Mouse (Mus musculus): ENCODE results near the gene Upk3bl. TPM values are rescaled to one million over a fixed set of nuclear protein-coding genes. Genes with fewer than 3 reads are reported as not detected.
"Not testable (repeated sequence)": the region's sequence is repeated elsewhere in the genome, so short reads cannot be mapped to it uniquely, and the experiment has no call there.

Upk3bl gene
- total RNA-seq, 2 experiments from 2014 or later: not detected

- intact Hi-C loops (cut with DNase I): no loop called here
- H3K4me3 ChIP-seq: no peak overlapping the region
- DNase-seq (ENCODE audit: extremely low spot score in 1 of 2, low spot score in 2 of 2): no peak
- no peak for TF ChIP-seq CTCF (IDR thresholded peaks at IDR 0.05)
- H3K27ac ChIP-seq: no peak overlapping the region
These were observed 4.4 kb upstream of the Upk3bl start for GRCm38 (mm10) chr5:136049926-136050325.

GRCm38 (mm10) chr5:136051231-136052085 lies 2.8 kb upstream of the Upk3bl start:
- no peak for DNase-seq (ENCODE audit: extremely low spot score in 1 of 2, low spot score in 2 of 2)
- intact Hi-C loops (cut with DNase I): no loop called here
- TF ChIP-seq CTCF (IDR thresholded peaks at IDR 0.05): no peak
- Histone ChIP-seq H3K4me3 (no peak overlapping the region), H3K27ac (no peak overlapping the region)

GRCm38 (mm10) chr5:136052861-136053655 lies 1.2 kb upstream of the Upk3bl start:
- no peak for TF ChIP-seq CTCF (IDR thresholded peaks at IDR 0.05)
- intact Hi-C loops (cut with DNase I): no loop called here
- Histone ChIP-seq H3K27ac (no peak overlapping the region), H3K4me3 (no peak overlapping the region)
- no peak for DNase-seq (ENCODE audit: extremely low spot score in 1 of 2, low spot score in 2 of 2)

GRCm38 (mm10) chr5:136056062-136056461 lies 1.8 kb downstream of the Upk3bl start:
- no peak for DNase-seq (ENCODE audit: extremely low spot score in 1 of 2, low spot score in 2 of 2)
- TF ChIP-seq CTCF (IDR thresholded peaks at IDR 0.05): no peak
- no peak overlapping the region for H3K4me3 ChIP-seq
- no peak overlapping the region for H3K27ac ChIP-seq
- intact Hi-C loops (cut with DNase I): no loop called here

GRCm38 (mm10) chr5:136057085-136057484 lies 2.8 kb downstream of the Upk3bl start:
- intact Hi-C loops (cut with DNase I): no loop called here
- TF ChIP-seq CTCF (IDR thresholded peaks at IDR 0.05): no peak
- H3K27ac ChIP-seq: no peak overlapping the region
- no peak overlapping the region for H3K4me3 ChIP-seq
- no peak for DNase-seq (ENCODE audit: extremely low spot score in 1 of 2, low spot score in 2 of 2)

GRCm38 (mm10) chr5:136061567-136061966 lies 7.3 kb downstream of the Upk3bl start:
- peak; percentile 97 for TF ChIP-seq CTCF (IDR thresholded peaks at IDR 0.05)
- Histone ChIP-seq H3K4me3 (no peak overlapping the region), H3K27ac (no peak overlapping the region)
- intact Hi-C loops (cut with DNase I): loop anchor here (5.0 kb wide), 2 partner anchors 164 to 184 kb away; no protein-coding TSS in a partner anchor
- peak; percentile 63 to 75 for DNase-seq (ENCODE audit: extremely low spot score in 1 of 2, low spot score in 2 of 2)

GRCm38 (mm10) chr5:136063920-136064319 lies 9.6 kb downstream of the Upk3bl start:
- no peak for TF ChIP-seq CTCF (IDR thresholded peaks at IDR 0.05)
- H3K27ac ChIP-seq: no peak overlapping the region
- DNase-seq (ENCODE audit: extremely low spot score in 1 of 2, low spot score in 2 of 2): no peak
- intact Hi-C loops (cut with DNase I): loop anchor here (5.0 kb wide), 2 partner anchors 167 to 187 kb away; no protein-coding TSS in a partner anchor
- H3K4me3 ChIP-seq: no peak overlapping the region

GRCm38 (mm10) chr5:136066404-136067148 lies 12.3 kb downstream of the Upk3bl start:
- intact Hi-C loops (cut with DNase I); DNase-seq (ENCODE audit: extremely low spot score in 1 of 2, low spot score in 2 of 2); H3K27ac ChIP-seq; H3K4me3 ChIP-seq: not testable (repeated sequence)

- DNase-seq (ENCODE audit: extremely low spot score in 1 of 2, low spot score in 2 of 2): no peak
- Histone ChIP-seq H3K27ac (no peak overlapping the region), H3K4me3 (no peak overlapping the region)
- intact Hi-C loops (cut with DNase I): no loop called here
- TF ChIP-seq CTCF (IDR thresholded peaks at IDR 0.05): no peak
These were observed 15.1 kb downstream of the Upk3bl start for GRCm38 (mm10) chr5:136069411-136069810.

- no peak overlapping the region for H3K27ac ChIP-seq
- H3K4me3 ChIP-seq: no peak overlapping the region
- intact Hi-C loops (cut with DNase I): no loop called here
- no peak for TF ChIP-seq CTCF (IDR thresholded peaks at IDR 0.05)
- no peak for DNase-seq (ENCODE audit: extremely low spot score in 1 of 2, low spot score in 2 of 2)
These were observed 18.8 kb downstream of the Upk3bl start for GRCm38 (mm10) chr5:136073051-136073450.

- no peak overlapping the region for H3K27ac ChIP-seq
- DNase-seq (ENCODE audit: extremely low spot score in 1 of 2, low spot score in 2 of 2): no peak
- no peak for TF ChIP-seq CTCF (IDR thresholded peaks at IDR 0.05)
- intact Hi-C loops (cut with DNase I): no loop called here
- no peak overlapping the region for H3K4me3 ChIP-seq
These were observed 19.2 kb downstream of the Upk3bl start for GRCm38 (mm10) chr5:136073526-136073925.

Measured in left cerebral cortex, adult 2 months (tissue).